Mouse (Mus musculus) erythroblast, embryonic 14.5 days (primary cell): ENCODE data around the gene Adm2. TPM values are rescaled to one million over a fixed set of nuclear protein-coding genes. Genes with fewer than 3 reads are reported as not detected.
A peak's percentile ranks its signal among the peaks of the same experiment; 100 is the strongest.

Source experiments
- H3K27me3 ChIP-seq: 2 replicates; pipeline ENCODE4 v1.6.1; 2012; ENCODE audit warnings: inconsistent platforms; ENCODE audit not compliant: control insufficient read depth
- H3K36me3 ChIP-seq: 2 replicates; pipeline ENCODE4 v1.6.1; 2012; ENCODE audit warnings: mild to moderate bottlenecking, inconsistent platforms; ENCODE audit not compliant: control insufficient read depth
- H3K4me1 ChIP-seq: 2 replicates; pipeline ENCODE4 v1.6.1; 2012; ENCODE audit warnings: inconsistent platforms; ENCODE audit not compliant: control insufficient read depth
- H3K4me3 ChIP-seq: replicated peaks from 2 replicates; pipeline ENCODE3; 2012; ENCODE audit warnings: moderate library complexity, mild to moderate bottlenecking, inconsistent platforms
- H3K9me3 ChIP-seq: 2 replicates; pipeline ENCODE4 v1.6.1; 2012; ENCODE audit warnings: low read length, inconsistent platforms, mixed read lengths; ENCODE audit not compliant: control insufficient read depth
- GATA1 ChIP-seq: IDR thresholded peaks from 2 replicates; pipeline ENCODE4 v1.6.1; 2012; ENCODE audit warnings: low read length, inconsistent platforms, mixed read lengths
- TAL1 ChIP-seq: IDR thresholded peaks from 3 replicates; pipeline ENCODE4 v1.6.1; 2012; ENCODE audit warnings: low read length, inconsistent platforms, mixed read lengths
- polyA plus RNA-seq: library from polyadenylated mRNA; stranded (reverse); fragments of >175 nt; gene quantifications from 2 replicates; pipeline ENCODE4 v1.2.3, GENCODE M21; 2012

Gene Adm2
- 0.27 and 0.53 TPM in 2 replicates for polyA plus RNA-seq

- peak within 1 kb of the TSS; percentile 63 for H3K4me3 ChIP-seq
- H3K27me3 ChIP-seq = peaks cover 29% of the 10 kb centered on the region
- no peaks in the 10 kb centered on the region for H3K9me3 ChIP-seq
- peaks cover 25% of the 10 kb centered on the region for H3K4me1 ChIP-seq
- TF ChIP-seq TAL1 (no peak), GATA1 (no peak)
- H3K36me3 ChIP-seq = no peaks in the 10 kb centered on the region
These were observed at the start of gene Adm2 for GRCm38 (mm10) chr15:89322670-89323522. Gene Adm2, plus strand, starts transcription at chr15:89322720.

DNA sequence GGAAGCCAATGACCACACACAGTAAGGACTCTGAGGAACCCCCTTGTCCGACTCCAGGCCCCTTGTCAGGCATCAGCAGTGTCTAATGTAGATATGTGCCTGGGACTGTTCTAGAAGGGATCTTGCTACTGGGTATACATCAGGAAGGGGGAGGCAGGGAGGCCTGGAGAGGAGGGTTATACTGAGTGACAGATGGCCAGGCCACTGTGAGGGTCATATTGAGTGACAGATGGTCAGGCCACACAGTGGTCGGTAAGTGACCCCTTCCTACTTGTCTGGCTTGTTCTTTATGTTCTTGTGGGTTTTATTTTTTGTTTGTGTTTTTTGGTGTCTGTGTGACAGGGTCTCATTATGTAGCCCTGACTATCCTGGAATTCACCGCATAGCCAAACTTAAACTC lies 47.0 kb upstream of the Adm2 start:
- H3K4me3 ChIP-seq = no peak overlapping the region
- peaks cover 89% of the 10 kb centered on the region for H3K36me3 ChIP-seq
- no peaks in the 10 kb centered on the region for H3K4me1 ChIP-seq
- no peak for TF ChIP-seq GATA1
- no peak for TF ChIP-seq TAL1
- no peaks in the 10 kb centered on the region for H3K27me3 ChIP-seq
- no peaks in the 10 kb centered on the region for H3K9me3 ChIP-seq

DNA sequence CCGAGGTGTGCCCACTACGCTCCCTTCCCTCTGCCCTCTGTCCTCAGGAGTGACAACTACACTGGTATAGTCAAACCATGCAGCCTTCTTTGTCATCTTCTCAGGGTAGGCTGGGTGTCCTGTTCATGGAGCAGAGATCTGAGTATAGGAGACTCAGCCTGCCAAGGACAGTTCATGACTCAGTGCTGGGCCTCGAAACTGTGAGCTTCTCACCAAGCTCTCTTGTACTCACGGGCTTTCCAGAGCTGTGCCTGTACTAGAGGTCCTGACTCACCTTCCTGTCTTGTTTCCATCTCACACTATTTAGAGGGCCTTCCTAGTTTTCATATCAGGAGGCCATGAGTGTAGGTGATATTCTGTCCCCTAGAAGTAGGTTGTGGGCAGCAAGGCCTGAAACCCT lies 45.2 kb upstream of the Adm2 start:
- Histone ChIP-seq H3K9me3 (no peaks in the 10 kb centered on the region), H3K4me1 (no peaks in the 10 kb centered on the region), H3K4me3 (no peak overlapping the region), H3K36me3 (peaks cover 96% of the 10 kb centered on the region), H3K27me3 (no peaks in the 10 kb centered on the region)
- TF ChIP-seq TAL1 (no peak), GATA1 (no peak)

DNA sequence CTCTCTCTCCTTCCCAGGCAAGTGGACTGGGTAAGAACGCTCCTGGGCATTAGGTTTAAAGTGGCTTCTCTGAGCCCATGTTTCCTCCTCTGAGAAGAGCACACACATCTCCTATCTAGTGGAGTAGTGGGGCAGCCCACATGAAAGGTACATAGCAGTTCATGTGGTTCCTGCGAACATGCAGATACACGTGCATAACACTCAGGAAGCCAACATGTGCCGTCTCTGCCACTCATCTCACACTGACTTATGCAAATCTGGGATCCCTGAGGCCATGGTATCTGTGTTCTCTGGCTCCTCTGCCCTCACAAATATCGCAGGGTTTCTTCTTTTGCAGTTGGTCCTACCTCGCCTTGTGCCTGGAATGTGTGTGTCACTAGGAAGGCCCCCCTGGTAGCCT lies 40.0 kb upstream of the Adm2 start:
- Histone ChIP-seq H3K4me3 (no peak overlapping the region), H3K36me3 (peaks cover 100% of the 10 kb centered on the region), H3K9me3 (no peaks in the 10 kb centered on the region), H3K27me3 (no peaks in the 10 kb centered on the region), H3K4me1 (peaks cover 46% of the 10 kb centered on the region)
- TF ChIP-seq GATA1 = no peak
- TF ChIP-seq TAL1 = no peak

DNA sequence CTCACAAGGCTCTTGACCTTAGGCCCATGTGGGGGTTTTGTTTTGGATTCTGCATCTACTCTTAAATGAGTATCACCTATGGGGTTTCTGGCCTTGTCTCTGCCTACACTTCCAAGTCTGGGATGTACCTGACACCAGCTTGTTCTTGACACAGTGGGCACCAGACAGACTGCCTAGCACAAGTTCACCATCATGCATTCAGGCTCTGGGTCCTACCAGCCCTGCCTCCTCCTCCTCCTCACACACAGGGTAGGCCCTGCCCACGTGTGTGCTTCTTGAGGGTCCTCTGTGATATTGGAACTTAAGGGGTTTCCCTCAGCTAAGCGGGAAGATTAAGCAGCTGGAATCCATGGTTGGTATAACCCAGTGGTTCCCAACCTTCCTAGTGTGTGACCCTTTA lies 38.4 kb upstream of the Adm2 start:
- TF ChIP-seq TAL1 = no peak
- TF ChIP-seq GATA1 = no peak

GRCm38 (mm10) chr15:89285004-89285403 lies 37.5 kb upstream of the Adm2 start:
- H3K4me1 ChIP-seq = peaks cover 49% of the 10 kb centered on the region
- no peak for TF ChIP-seq GATA1
- TF ChIP-seq TAL1 = no peak
- H3K9me3 ChIP-seq = no peaks in the 10 kb centered on the region
- H3K27me3 ChIP-seq = no peaks in the 10 kb centered on the region
- H3K36me3 ChIP-seq = peaks cover 100% of the 10 kb centered on the region
- peak overlapping the region; percentile 51 for H3K4me3 ChIP-seq

More for the DNA sequence above, 38.4 kb upstream of the Adm2 start:
- peaks cover 49% of the 10 kb centered on the region for H3K4me1 ChIP-seq
- no peak overlapping the region for H3K4me3 ChIP-seq
- no peaks in the 10 kb centered on the region for H3K9me3 ChIP-seq
- no peaks in the 10 kb centered on the region for H3K27me3 ChIP-seq
- peaks cover 100% of the 10 kb centered on the region for H3K36me3 ChIP-seq

DNA sequence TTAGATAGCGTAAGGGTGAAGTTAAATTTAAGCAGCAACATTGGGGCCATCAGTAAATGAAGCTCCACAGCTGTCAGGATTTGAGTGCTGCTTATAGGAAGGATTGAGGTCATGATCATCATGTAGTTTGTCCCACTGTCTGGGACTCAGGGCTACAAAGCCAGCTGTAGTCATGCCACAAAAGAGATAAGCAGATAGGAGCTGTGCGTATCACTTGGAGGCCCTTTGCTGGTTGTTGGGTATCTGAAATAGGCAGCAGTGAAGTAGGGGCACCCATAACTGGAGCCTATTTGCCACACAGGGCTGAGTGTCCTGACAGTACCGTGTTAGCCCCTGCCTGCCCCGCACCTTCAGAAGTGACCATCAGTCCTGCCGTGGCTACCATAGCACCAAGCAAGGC lies 37.0 kb upstream of the Adm2 start:
- H3K4me1 ChIP-seq = peaks cover 49% of the 10 kb centered on the region
- peak overlapping the region; percentile 51 for H3K4me3 ChIP-seq
- no peaks in the 10 kb centered on the region for H3K9me3 ChIP-seq
- H3K27me3 ChIP-seq = no peaks in the 10 kb centered on the region
- TF ChIP-seq GATA1 (no peak; the same call in 1 of the 2 replicates), TAL1 (peak; percentile 35; the same call in 1 of the 3 replicates)
- H3K36me3 ChIP-seq = peaks cover 100% of the 10 kb centered on the region

GRCm38 (mm10) chr15:89286114-89286513 lies 36.4 kb upstream of the Adm2 start:
- H3K9me3 ChIP-seq = no peaks in the 10 kb centered on the region
- peaks cover 100% of the 10 kb centered on the region for H3K36me3 ChIP-seq
- H3K4me1 ChIP-seq = peaks cover 53% of the 10 kb centered on the region
- peak overlapping the region; percentile 51 for H3K4me3 ChIP-seq
- TF ChIP-seq GATA1 (no peak), TAL1 (no peak)
- H3K27me3 ChIP-seq = no peaks in the 10 kb centered on the region

- H3K4me3 ChIP-seq = peak overlapping the region; percentile 51
- peaks cover 57% of the 10 kb centered on the region for H3K4me1 ChIP-seq
- H3K27me3 ChIP-seq = no peaks in the 10 kb centered on the region
- no peaks in the 10 kb centered on the region for H3K9me3 ChIP-seq
- no peak for TF ChIP-seq GATA1
- no peak for TF ChIP-seq TAL1
- peaks cover 100% of the 10 kb centered on the region for H3K36me3 ChIP-seq
These were observed 35.9 kb upstream of the Adm2 start for GRCm38 (mm10) chr15:89286582-89286981.
